Mouse (Mus musculus) lung, adult 2 months (tissue): ENCODE results near the gene Nbl1. TPM values are rescaled to one million over a fixed set of nuclear protein-coding genes. Genes with fewer than 3 reads are reported as not detected.

ENCODE experiments used
- DNase-seq: peaks from one replicate; pipeline ENCODE4 v3.0.0; 2022
- H3K4me1 ChIP-seq: fragments of 200-500 bp; 2 replicates; pipeline ENCODE4 v1.6.1; 2011; ENCODE audit warnings: low read length; ENCODE audit not compliant: control insufficient read depth, insufficient read depth
- H3K4me3 ChIP-seq: fragments of 200-500 bp; replicated peaks from 2 replicates; pipeline ENCODE3; 2011; ENCODE audit warnings: low read depth, mild to moderate bottlenecking, control low read depth, low read length; ENCODE audit errors: extremely low read depth
- CTCF ChIP-seq: fragments of 200-500 bp; IDR thresholded peaks from 2 replicates; pipeline ENCODE4 v1.5.1; 2011; ENCODE audit warnings: mild to moderate bottlenecking, low read length, control low read depth; ENCODE audit not compliant: insufficient read depth
- POLR2A ChIP-seq: fragments of 200-500 bp; IDR thresholded peaks from 2 replicates; pipeline ENCODE4 v1.6.1; 2011; ENCODE audit warnings: low read depth, mild to moderate bottlenecking, control low read depth, low read length, borderline replicate concordance; ENCODE audit errors: extremely low read depth
- WGBS: fragments of 180-500 bp; shearing (Covaris S2); methylation state at CpG from one replicate; pipeline ENCODE4 v1.1.7; 2018; 5-methylcytosine and 5-hydroxymethylcytosine counted together
- polyA plus RNA-seq: library from polyadenylated mRNA; depleted of rRNA; stranded (reverse); fragments of >200 nt; gene quantifications from 2 replicates; pipeline ENCODE4 v1.2.3, GENCODE M21; 2012

Gene Nbl1
- polyA plus RNA-seq, 1 experiment, result 330 TPM

GRCm38 (mm10) chr4:139054300-139054923 is 38.4 kb downstream of the Nbl1 start:
- 60% methylated on average over 9 of the region's 9 CpGs for WGBS
- no peaks in the 10 kb centered on the region for H3K4me1 ChIP-seq
- H3K4me3 ChIP-seq, result no peak overlapping the region
- DNase-seq, result no peak
- no peak for TF ChIP-seq CTCF
- no peak for TF ChIP-seq POLR2A

GRCm38 (mm10) chr4:139053391-139053790 is 39.4 kb downstream of the Nbl1 start:
- Histone ChIP-seq H3K4me3 (no peak overlapping the region), H3K4me1 (no peaks in the 10 kb centered on the region)
- TF ChIP-seq CTCF (no peak), POLR2A (no peak)
- 66% methylated on average over 5 of the region's 5 CpGs for WGBS
- DNase-seq, result no peak

GRCm38 (mm10) chr4:139052796-139053195 is 40.0 kb downstream of the Nbl1 start:
- WGBS, result 81% methylated on average over 7 of the region's 7 CpGs
- Histone ChIP-seq H3K4me3 (no peak overlapping the region), H3K4me1 (no peaks in the 10 kb centered on the region)
- no peak for DNase-seq
- TF ChIP-seq CTCF, result no peak
- TF ChIP-seq POLR2A, result no peak

- TF ChIP-seq CTCF (no peak), POLR2A (no peak)
- DNase-seq, result no peak
Measured at GRCm38 (mm10) chr4:139048518-139048917, 44.3 kb downstream of the Nbl1 start.

GRCm38 (mm10) chr4:139046354-139046753 is 46.4 kb downstream of the Nbl1 start:
- no peak for DNase-seq
- H3K4me3 ChIP-seq, result no peak overlapping the region
- 79% methylated on average over 5 of the region's 5 CpGs for WGBS
- no peaks in the 10 kb centered on the region for H3K4me1 ChIP-seq
- TF ChIP-seq CTCF (no peak), POLR2A (no peak)

More at GRCm38 (mm10) chr4:139048518-139048917, 44.3 kb downstream of the Nbl1 start:
- 72% methylated on average over 6 of the region's 6 CpGs for WGBS
- Histone ChIP-seq H3K4me1 (no peaks in the 10 kb centered on the region), H3K4me3 (no peak overlapping the region)

GRCm38 (mm10) chr4:139044566-139044965 is 48.2 kb downstream of the Nbl1 start:
- Histone ChIP-seq H3K4me1 (no peaks in the 10 kb centered on the region), H3K4me3 (no peak overlapping the region)
- 93% methylated on average over 5 of the region's 5 CpGs for WGBS
- TF ChIP-seq POLR2A, result no peak
- no peak for TF ChIP-seq CTCF
- DNase-seq, result no peak

GRCm38 (mm10) chr4:139043600-139043999 is 49.2 kb downstream of the Nbl1 start:
- Histone ChIP-seq H3K4me1 (no peaks in the 10 kb centered on the region; the same call in 1 of the 2 replicates), H3K4me3 (no peak overlapping the region)
- 65% methylated on average over 2 of the region's 2 CpGs for WGBS
- TF ChIP-seq CTCF, result no peak
- no peak for TF ChIP-seq POLR2A
- no peak for DNase-seq

GRCm38 (mm10) chr4:139042611-139043010 is 50.2 kb downstream of the Nbl1 start:
- no peak for DNase-seq
- WGBS, result 83% methylated on average over 5 of the region's 5 CpGs
- peaks cover 7% of the 10 kb centered on the region; the same call in 1 of the 2 replicates for H3K4me1 ChIP-seq
- no peak overlapping the region for H3K4me3 ChIP-seq
- TF ChIP-seq POLR2A (no peak), CTCF (no peak)

GRCm38 (mm10) chr4:139040084-139040839 is 52.5 kb downstream of the Nbl1 start:
- TF ChIP-seq CTCF (no peak), POLR2A (no peak)
- Histone ChIP-seq H3K4me3 (no peak overlapping the region), H3K4me1 (peaks cover 7% of the 10 kb centered on the region; the same call in 1 of the 2 replicates)
- no peak for DNase-seq
- 42% methylated on average over 10 of the region's 10 CpGs for WGBS
